Mouse (Mus musculus) embryonic fibroblast, embryonic 13.5 days (primary cell): ENCODE data around the gene Spats2l. TPM values are rescaled to one million over a fixed set of nuclear protein-coding genes. Genes with fewer than 3 reads are reported as not detected.

ENCODE experiments used
- H3K27ac ChIP-seq: 2 replicates; pipeline ENCODE4 v1.5.1; 2012; ENCODE audit warnings: low read length, control low read depth, inconsistent platforms; ENCODE audit not compliant: insufficient read depth
- H3K4me1 ChIP-seq: 2 replicates; pipeline ENCODE4 v1.6.1; 2011; ENCODE audit warnings: low read length; ENCODE audit not compliant: control insufficient read depth, insufficient read depth
- H3K4me3 ChIP-seq: 2 replicates; pipeline ENCODE4 v1.5.1; 2011; ENCODE audit warnings: mild to moderate bottlenecking, control low read depth, low read length; ENCODE audit not compliant: insufficient read depth
- CTCF ChIP-seq: IDR thresholded peaks from 2 replicates; pipeline ENCODE4 v1.5.1; 2011; ENCODE audit warnings: mild to moderate bottlenecking, control low read depth, low read length, moderate library complexity, borderline replicate concordance; ENCODE audit not compliant: insufficient read depth
- POLR2A ChIP-seq: IDR thresholded peaks from 2 replicates; pipeline ENCODE4 v1.6.1; 2011; ENCODE audit warnings: low read depth, mild to moderate bottlenecking, control low read depth, low read length, moderate library complexity
- polyA plus RNA-seq: library from polyadenylated mRNA; stranded (reverse); fragments of >200 nt; gene quantifications from 2 replicates; pipeline ENCODE4 v1.2.4, GENCODE M21; 2011; ENCODE audit warnings: low read depth; ENCODE audit not compliant: missing spikeins, insufficient read length

Gene Spats2l
- polyA plus RNA-seq, 1 experiment = 50.3 TPM

- Histone ChIP-seq H3K4me3 (no peak overlapping the region), H3K4me1 (0 out of 2 replicates have a peak, but pooled peaks cover 2% of the 10 kb centered on the region), H3K27ac (no peak overlapping the region)
- TF ChIP-seq POLR2A (no peak), CTCF (no peak)
Measured at GRCm38 (mm10) chr1:57991277-57991676, 217.3 kb downstream of the Spats2l start.

DNA sequence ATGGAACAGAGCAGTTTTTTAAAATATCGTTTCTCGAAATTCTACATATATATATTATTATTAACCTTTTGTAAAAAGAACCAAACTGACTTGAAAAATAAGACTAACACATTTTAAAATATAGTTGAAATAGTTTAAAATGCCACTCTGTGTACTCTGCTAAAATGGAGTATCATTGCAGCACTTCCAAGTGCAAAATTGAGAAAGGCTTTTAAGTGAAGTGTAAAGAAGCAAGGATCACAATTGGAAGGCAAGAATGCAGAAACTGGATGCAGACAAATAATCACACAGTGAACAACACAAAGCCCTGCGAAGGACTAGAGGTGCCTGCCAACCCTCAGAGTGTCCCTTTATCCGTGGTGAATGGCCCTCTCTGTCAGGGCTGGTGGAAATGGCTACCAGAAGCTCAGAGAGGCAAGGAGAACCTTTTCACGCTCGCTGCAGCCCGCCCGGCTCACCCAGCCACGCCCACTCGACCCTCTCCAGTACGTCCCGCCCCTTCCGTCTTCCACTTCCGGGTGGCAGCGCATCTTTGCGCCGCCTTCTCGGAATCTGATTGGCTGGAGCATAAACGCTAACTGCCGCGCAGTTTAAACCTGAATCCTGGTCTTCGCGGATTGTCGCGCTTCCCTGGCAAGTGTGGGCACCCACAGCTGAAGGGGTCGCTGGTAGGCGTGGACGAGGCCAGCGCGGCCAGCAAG, 221.6 kb downstream of the Spats2l start, which contains the start of gene Sgo2a:
Gene Sgo2a (plus strand): TSS at position 540 of the 701 bp plus-strand sequence.
- Histone ChIP-seq H3K4me3 (peak within 1 kb of the TSS; percentile 77), H3K4me1 (no peaks in the 10 kb centered on the region), H3K27ac (peak within 1 kb of the TSS; percentile 63)
- TF ChIP-seq POLR2A (peak; percentile 95), CTCF (no peak)

GRCm38 (mm10) chr1:57996133-57996615, 222.2 kb downstream of the Spats2l start:
- Histone ChIP-seq H3K4me1 (no peaks in the 10 kb centered on the region), H3K4me3 (peak overlapping the region; percentile 77), H3K27ac (no peak overlapping the region)
- TF ChIP-seq POLR2A = no peak
- no peak for TF ChIP-seq CTCF

Other genes starting within 250 kb of the Spats2l start
- gene Sgo2a, start 221.8 kb downstream of the Spats2l start, polyA plus RNA-seq = 12.4 and 20.7 TPM in 2 replicates
- gene Kctd18, start 244.8 kb downstream of the Spats2l start, polyA plus RNA-seq = 18.7 and 19.2 TPM in 2 replicates